Mouse (Mus musculus): ENCODE data around the gene Frmd4b. TPM values are rescaled to one million over a fixed set of nuclear protein-coding genes. Genes with fewer than 3 reads are reported as not detected.
A peak's percentile ranks its signal among the peaks of the same experiment; 100 is the strongest.

Frmd4b gene
- polyA plus RNA-seq, 1 experiment from 2014 or later: 22.2 TPM

- peaks cover 46% of the 10 kb centered on the region for H3K36me3 ChIP-seq
Measured at GRCm38 (mm10) chr6:97292096-97292495, 325.2 kb downstream of the Frmd4b start.

GRCm38 (mm10) chr6:97291159-97291908 lies 326.0 kb downstream of the Frmd4b start:
- Histone ChIP-seq H3K4me2 (no peak overlapping the region), H3K9me3 (replicated peaks) (no peaks in the 10 kb centered on the region), H3K4me3 (no peak overlapping the region), H3K9ac (no peak overlapping the region), H3K27me3 (replicated peaks) (no peaks in the 10 kb centered on the region), H3K4me1 (replicated peaks) (peaks cover 31% of the 10 kb centered on the region), H3K36me3 (peaks cover 40% of the 10 kb centered on the region), H3K27ac (ENCODE audit: poor library complexity, severe bottlenecking) (peak overlapping the region; percentile 36; the same call in 1 of the 2 replicates)
- 61% methylated on average over 21 of the region's 21 CpGs for WGBS
- no peak for ATAC-seq (ENCODE audit: insufficient number of reproducible peaks, low FRiP score)

More at GRCm38 (mm10) chr6:97292096-97292495, 325.2 kb downstream of the Frmd4b start:
- Histone ChIP-seq H3K27me3 (replicated peaks) (no peaks in the 10 kb centered on the region), H3K9me3 (replicated peaks) (no peaks in the 10 kb centered on the region), H3K4me2 (no peak overlapping the region), H3K4me1 (replicated peaks) (peaks cover 31% of the 10 kb centered on the region), H3K4me3 (no peak overlapping the region), H3K27ac (ENCODE audit: poor library complexity, severe bottlenecking) (no peak overlapping the region), H3K9ac (no peak overlapping the region)
- WGBS: 70% methylated on average over 3 of the region's 3 CpGs
- ATAC-seq (ENCODE audit: insufficient number of reproducible peaks, low FRiP score): no peak

DNA sequence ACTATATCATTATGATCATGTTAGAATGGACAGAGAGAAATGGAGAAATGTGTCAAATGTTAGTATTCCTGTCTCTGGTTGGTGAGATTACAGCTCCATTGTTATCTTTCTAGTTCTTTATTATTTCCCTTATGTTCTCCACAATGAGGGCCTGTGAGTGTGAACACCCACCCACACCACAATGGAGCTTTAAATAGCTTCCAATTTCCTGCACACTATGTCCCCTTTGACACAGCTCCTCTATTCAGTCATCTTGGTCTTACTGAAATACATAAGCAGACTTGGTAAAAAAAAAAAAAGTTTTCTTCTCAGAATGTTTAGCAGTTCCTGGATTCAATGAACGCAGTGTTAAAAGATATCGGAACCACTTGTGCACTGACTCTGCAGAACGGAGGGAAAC lies 326.7 kb downstream of the Frmd4b start:
- no peaks in the 10 kb centered on the region for H3K9me3 ChIP-seq (replicated peaks)
- ATAC-seq (ENCODE audit: insufficient number of reproducible peaks, low FRiP score): no peak
- H3K4me1 ChIP-seq (replicated peaks): peaks cover 31% of the 10 kb centered on the region
- no peak overlapping the region for H3K9ac ChIP-seq
- WGBS: 65% methylated on average over 3 of the region's 3 CpGs
- peaks cover 40% of the 10 kb centered on the region for H3K36me3 ChIP-seq
- peak overlapping the region; percentile 36; the same call in 1 of the 2 replicates for H3K27ac ChIP-seq (ENCODE audit: poor library complexity, severe bottlenecking)
- H3K4me3 ChIP-seq: no peak overlapping the region
- H3K4me2 ChIP-seq: no peak overlapping the region
- no peaks in the 10 kb centered on the region for H3K27me3 ChIP-seq (replicated peaks)

GRCm38 (mm10) chr6:97289838-97290237 lies 327.5 kb downstream of the Frmd4b start:
- Histone ChIP-seq H3K36me3 (peaks cover 33% of the 10 kb centered on the region), H3K4me3 (no peak overlapping the region), H3K27ac (ENCODE audit: poor library complexity, severe bottlenecking) (no peak overlapping the region), H3K9me3 (replicated peaks) (no peaks in the 10 kb centered on the region), H3K4me1 (replicated peaks) (peaks cover 24% of the 10 kb centered on the region), H3K9ac (no peak overlapping the region), H3K27me3 (replicated peaks) (no peaks in the 10 kb centered on the region), H3K4me2 (no peak overlapping the region)
- no peak for ATAC-seq (ENCODE audit: insufficient number of reproducible peaks, low FRiP score)
- WGBS: 84% methylated on average over 4 of the region's 4 CpGs

GRCm38 (mm10) chr6:97289316-97289820 lies 328.0 kb downstream of the Frmd4b start:
- ATAC-seq (ENCODE audit: insufficient number of reproducible peaks, low FRiP score): no peak
- Histone ChIP-seq H3K4me1 (replicated peaks) (peaks cover 19% of the 10 kb centered on the region), H3K27me3 (replicated peaks) (no peaks in the 10 kb centered on the region), H3K9ac (no peak overlapping the region), H3K9me3 (replicated peaks) (no peaks in the 10 kb centered on the region), H3K4me3 (no peak overlapping the region), H3K4me2 (no peak overlapping the region), H3K27ac (ENCODE audit: poor library complexity, severe bottlenecking) (no peak overlapping the region), H3K36me3 (peaks cover 33% of the 10 kb centered on the region)
- 58% methylated on average over 10 of the region's 10 CpGs for WGBS

GRCm38 (mm10) chr6:97288047-97288855 lies 329.1 kb downstream of the Frmd4b start:
- H3K27ac ChIP-seq (ENCODE audit: poor library complexity, severe bottlenecking): no peak overlapping the region

GRCm38 (mm10) chr6:97286332-97286731 lies 331.0 kb downstream of the Frmd4b start:
- H3K9ac ChIP-seq: no peak overlapping the region
- H3K4me1 ChIP-seq (replicated peaks): peaks cover 18% of the 10 kb centered on the region
- H3K27ac ChIP-seq (ENCODE audit: poor library complexity, severe bottlenecking): no peak overlapping the region
- WGBS: 85% methylated on average over 5 of the region's 5 CpGs
- H3K9me3 ChIP-seq (replicated peaks): no peaks in the 10 kb centered on the region
- ATAC-seq (ENCODE audit: insufficient number of reproducible peaks, low FRiP score): no peak
- no peak overlapping the region for H3K4me3 ChIP-seq
- H3K36me3 ChIP-seq: peaks cover 20% of the 10 kb centered on the region
- H3K4me2 ChIP-seq: no peak overlapping the region
- no peaks in the 10 kb centered on the region for H3K27me3 ChIP-seq (replicated peaks)

More at GRCm38 (mm10) chr6:97288047-97288855, 329.1 kb downstream of the Frmd4b start:
- Histone ChIP-seq H3K4me3 (no peak overlapping the region), H3K27me3 (replicated peaks) (no peaks in the 10 kb centered on the region), H3K4me1 (replicated peaks) (peaks cover 21% of the 10 kb centered on the region), H3K4me2 (no peak overlapping the region), H3K36me3 (peaks cover 27% of the 10 kb centered on the region), H3K9ac (no peak overlapping the region), H3K9me3 (replicated peaks) (no peaks in the 10 kb centered on the region)
- no peak for ATAC-seq (ENCODE audit: insufficient number of reproducible peaks, low FRiP score)
- WGBS: 76% methylated on average over 19 of the region's 19 CpGs

- H3K9me3 ChIP-seq (replicated peaks): no peaks in the 10 kb centered on the region
- peaks cover 11% of the 10 kb centered on the region for H3K4me1 ChIP-seq (replicated peaks)
- no peak overlapping the region for H3K27ac ChIP-seq (ENCODE audit: poor library complexity, severe bottlenecking)
- H3K4me2 ChIP-seq: no peak overlapping the region
- no peak overlapping the region for H3K9ac ChIP-seq
- peaks cover 20% of the 10 kb centered on the region for H3K36me3 ChIP-seq
- 88% methylated on average over 1 of the region's 1 CpGs for WGBS
- H3K4me3 ChIP-seq: no peak overlapping the region
- ATAC-seq (ENCODE audit: insufficient number of reproducible peaks, low FRiP score): no peak
- no peaks in the 10 kb centered on the region for H3K27me3 ChIP-seq (replicated peaks)
Measured at GRCm38 (mm10) chr6:97283676-97284075, 333.7 kb downstream of the Frmd4b start.

GRCm38 (mm10) chr6:97278878-97279277 lies 338.5 kb downstream of the Frmd4b start:
- no peaks in the 10 kb centered on the region for H3K27me3 ChIP-seq (replicated peaks)
- H3K4me3 ChIP-seq: no peak overlapping the region
- H3K27ac ChIP-seq (ENCODE audit: poor library complexity, severe bottlenecking): no peak overlapping the region
- H3K36me3 ChIP-seq: no peaks in the 10 kb centered on the region
- no peak for ATAC-seq (ENCODE audit: insufficient number of reproducible peaks, low FRiP score)
- WGBS: 45% methylated on average over 6 of the region's 6 CpGs
- H3K9ac ChIP-seq: no peak overlapping the region
- H3K4me2 ChIP-seq: no peak overlapping the region
- H3K4me1 ChIP-seq (replicated peaks): peaks cover 28% of the 10 kb centered on the region
- no peaks in the 10 kb centered on the region for H3K9me3 ChIP-seq (replicated peaks)

DNA sequence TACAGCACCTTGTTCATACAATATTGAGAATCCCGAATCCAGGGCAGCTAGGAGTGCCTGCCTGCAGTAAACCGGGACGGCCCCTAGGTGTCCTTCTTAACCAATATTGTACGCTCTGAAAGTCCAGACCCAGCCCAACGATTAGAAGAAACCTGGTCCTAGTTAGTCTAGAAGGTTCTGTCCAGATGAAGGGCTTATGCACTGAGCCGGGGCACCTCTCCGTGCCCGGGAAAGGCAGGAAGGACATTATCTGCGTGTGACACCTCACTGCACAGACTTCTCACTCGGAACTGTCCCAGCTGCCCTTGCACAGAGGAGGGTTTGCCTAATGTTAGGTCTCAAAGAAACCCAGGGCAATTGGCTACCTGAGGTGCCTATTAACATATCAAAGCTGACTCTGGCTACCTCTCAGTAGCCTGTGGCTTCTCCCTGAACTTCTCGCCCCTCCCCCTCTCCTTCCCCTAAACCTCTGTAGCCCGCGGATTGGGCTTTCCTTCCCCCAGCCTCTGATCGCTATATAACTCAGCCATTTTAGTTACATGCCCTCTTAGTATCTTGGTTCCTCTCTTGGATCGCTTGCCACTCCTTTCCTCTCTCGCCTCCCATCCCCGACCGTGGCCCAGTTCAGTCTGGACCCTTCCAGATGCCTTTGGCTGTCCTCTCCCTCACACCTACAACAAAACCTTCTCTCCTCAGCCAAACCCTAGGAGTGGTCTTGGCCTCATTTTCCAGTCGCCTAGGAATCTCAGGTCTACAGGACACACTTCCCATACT lies 339.1 kb downstream of the Frmd4b start:
- 3% methylated on average over 19 of the region's 19 CpGs for WGBS
- Histone ChIP-seq H3K4me2 (peak overlapping the region; percentile 66), H3K9ac (peak overlapping the region; percentile 38), H3K27me3 (replicated peaks) (no peaks in the 10 kb centered on the region), H3K27ac (ENCODE audit: poor library complexity, severe bottlenecking) (0 out of 2 replicates have a peak overlapping the region, but pooled peaks have one; percentile 14), H3K4me3 (peak overlapping the region; percentile 20), H3K9me3 (replicated peaks) (no peaks in the 10 kb centered on the region), H3K4me1 (replicated peaks) (peaks cover 26% of the 10 kb centered on the region), H3K36me3 (no peaks in the 10 kb centered on the region)
- peak; percentile 59; the same call in 1 of the 2 replicates for ATAC-seq (ENCODE audit: insufficient number of reproducible peaks, low FRiP score)
